Mouse (Mus musculus): ENCODE data around the gene Dclk1. TPM values are rescaled to one million over a fixed set of nuclear protein-coding genes. Genes with fewer than 3 reads are reported as not detected.

Dclk1 gene
- polyA plus RNA-seq, 1 experiment from 2014 or later, result 30.0 TPM

DNA sequence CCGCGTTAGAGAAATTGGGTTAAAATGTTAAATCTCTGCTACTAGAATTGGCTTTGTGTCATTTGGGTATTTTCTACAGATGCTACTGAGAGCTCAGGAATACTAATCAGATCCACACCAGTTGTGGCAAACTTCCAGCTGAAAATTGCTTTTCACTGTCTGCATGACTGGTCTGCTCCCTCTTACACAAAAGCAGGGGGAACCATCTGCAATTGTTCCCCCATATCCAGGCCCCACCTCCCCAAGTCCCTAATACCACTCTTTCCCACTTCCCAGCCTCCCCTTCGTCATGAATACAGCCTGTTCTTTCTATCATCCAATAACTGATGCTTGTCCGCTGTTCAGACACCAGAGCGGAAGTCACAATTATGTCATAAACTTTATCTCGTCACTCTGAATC lies 27.8 kb upstream of the Dclk1 start:
- no peak for ATAC-seq (ENCODE audit: low FRiP score, low TSS enrichment)
- no peak overlapping the region for H3K9ac ChIP-seq (replicated peaks; ENCODE audit: low read length)
- H3K27me3 ChIP-seq (ENCODE audit: insufficient read depth, low read length), result no peaks in the 10 kb centered on the region
- H3K9me3 ChIP-seq (ENCODE audit: low read length), result no peaks in the 10 kb centered on the region
- no peaks in the 10 kb centered on the region for H3K36me3 ChIP-seq (ENCODE audit: insufficient read depth, low read length)
- H3K4me2 ChIP-seq (replicated peaks; ENCODE audit: low read depth, low read length), result no peak overlapping the region
- H3K4me1 ChIP-seq (ENCODE audit: insufficient read depth, low read length), result peaks cover 9% of the 10 kb centered on the region; the same call in 1 of the 2 replicates
- no peak overlapping the region for H3K27ac ChIP-seq (ENCODE audit: low read length)
- 60% methylated on average over 6 of the region's 6 CpGs for WGBS
- no peak overlapping the region for H3K4me3 ChIP-seq (ENCODE audit: low read length)

DNA sequence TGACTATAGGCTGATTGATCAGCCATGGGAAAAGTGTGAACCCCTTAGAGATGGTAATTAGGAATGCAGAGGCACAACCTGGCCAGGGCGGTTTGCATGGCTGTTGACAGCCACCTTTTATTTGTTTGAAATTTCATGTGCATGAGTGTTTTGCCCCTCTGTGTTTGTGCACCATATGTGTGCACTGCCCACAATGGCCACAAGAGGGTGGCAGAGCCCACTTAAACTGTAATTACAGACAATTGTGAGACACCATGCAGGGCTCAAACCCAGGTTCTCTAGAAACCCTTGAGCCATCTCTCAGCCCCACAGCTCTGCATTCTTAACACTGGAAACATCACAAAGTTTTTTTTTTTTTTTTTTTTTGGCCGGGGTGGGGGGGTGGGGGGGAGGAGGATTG lies 19.7 kb upstream of the Dclk1 start:
- Histone ChIP-seq H3K4me1 (ENCODE audit: insufficient read depth, low read length) (peaks cover 3% of the 10 kb centered on the region; the same call in 1 of the 2 replicates), H3K4me2 (replicated peaks; ENCODE audit: low read depth, low read length) (no peak overlapping the region), H3K9me3 (ENCODE audit: low read length) (peaks cover 11% of the 10 kb centered on the region), H3K27ac (ENCODE audit: low read length) (no peak overlapping the region), H3K9ac (replicated peaks; ENCODE audit: low read length) (no peak overlapping the region), H3K4me3 (ENCODE audit: low read length) (no peak overlapping the region), H3K27me3 (ENCODE audit: insufficient read depth, low read length) (no peaks in the 10 kb centered on the region), H3K36me3 (ENCODE audit: insufficient read depth, low read length) (no peaks in the 10 kb centered on the region)
- no peak for ATAC-seq (ENCODE audit: low FRiP score, low TSS enrichment)
- 89% methylated on average over 2 of the region's 2 CpGs for WGBS

DNA sequence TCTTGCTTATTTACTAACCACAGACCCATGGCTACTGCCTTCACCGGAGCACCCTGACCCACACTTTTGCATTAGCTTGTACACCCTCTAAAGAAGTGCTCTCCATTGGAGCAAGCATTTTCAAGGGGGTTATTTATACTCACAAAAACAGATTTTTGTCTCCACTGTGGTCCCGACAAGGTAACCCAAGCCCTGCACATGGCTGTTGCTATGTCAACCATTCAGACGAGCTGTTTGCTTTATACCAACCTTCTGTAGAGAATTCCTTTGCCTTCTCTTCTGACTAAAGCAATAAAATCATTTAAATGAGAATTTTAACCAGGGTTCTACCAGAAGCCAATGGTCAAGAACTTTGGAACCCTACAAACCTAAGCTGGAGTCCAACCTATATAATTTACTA lies 18.3 kb upstream of the Dclk1 start:
- 70% methylated on average over 3 of the region's 3 CpGs for WGBS
- H3K4me1 ChIP-seq (ENCODE audit: insufficient read depth, low read length), result peaks cover 3% of the 10 kb centered on the region; the same call in 1 of the 2 replicates
- no peaks in the 10 kb centered on the region for H3K27me3 ChIP-seq (ENCODE audit: insufficient read depth, low read length)
- no peak for ATAC-seq (ENCODE audit: low FRiP score, low TSS enrichment)
- H3K9ac ChIP-seq (replicated peaks; ENCODE audit: low read length), result no peak overlapping the region
- H3K36me3 ChIP-seq (ENCODE audit: insufficient read depth, low read length), result no peaks in the 10 kb centered on the region
- H3K27ac ChIP-seq (ENCODE audit: low read length), result no peak overlapping the region
- H3K9me3 ChIP-seq (ENCODE audit: low read length), result peaks cover 11% of the 10 kb centered on the region
- no peak overlapping the region for H3K4me3 ChIP-seq (ENCODE audit: low read length)
- no peak overlapping the region for H3K4me2 ChIP-seq (replicated peaks; ENCODE audit: low read depth, low read length)

DNA sequence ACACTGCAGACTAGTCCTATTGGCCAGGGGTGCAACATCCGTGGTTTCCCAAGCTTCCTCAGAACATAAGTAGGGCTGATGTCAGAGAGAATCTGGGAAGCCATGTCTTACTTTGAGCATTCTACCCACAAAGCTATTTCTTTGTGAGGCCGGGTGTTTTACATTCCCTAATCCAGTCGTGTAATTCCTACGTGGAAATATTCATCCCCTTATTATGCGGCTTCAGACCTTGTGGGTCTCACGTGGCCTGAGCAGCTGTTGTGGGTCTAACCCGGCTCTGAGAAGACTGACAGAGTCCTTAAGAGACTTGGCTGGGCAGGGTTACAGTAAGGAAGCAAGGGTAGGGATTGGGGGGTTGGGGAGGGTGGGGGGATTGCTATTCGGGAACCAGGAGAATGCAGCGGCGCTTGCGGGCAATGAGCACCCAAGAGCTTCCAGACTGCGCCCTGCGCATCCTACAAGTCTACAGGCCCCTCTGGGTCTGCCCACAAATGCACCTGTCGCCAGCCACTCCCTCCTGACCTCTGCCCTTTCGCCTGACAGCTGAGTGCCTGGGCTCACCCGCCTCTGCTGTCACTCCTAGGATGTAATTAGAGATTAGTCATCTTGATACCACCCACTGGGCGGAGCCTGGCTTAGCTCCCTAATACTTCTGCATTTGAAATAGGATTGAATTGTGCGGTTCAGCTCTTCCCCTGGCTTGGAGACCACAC lies 15.5 kb upstream of the Dclk1 start:
- Histone ChIP-seq H3K4me1 (ENCODE audit: insufficient read depth, low read length) (peaks cover 3% of the 10 kb centered on the region; the same call in 1 of the 2 replicates), H3K36me3 (ENCODE audit: insufficient read depth, low read length) (no peaks in the 10 kb centered on the region), H3K9me3 (ENCODE audit: low read length) (peaks cover 7% of the 10 kb centered on the region), H3K9ac (replicated peaks; ENCODE audit: low read length) (no peak overlapping the region), H3K27ac (ENCODE audit: low read length) (no peak overlapping the region), H3K4me2 (replicated peaks; ENCODE audit: low read depth, low read length) (peak overlapping the region; percentile 36), H3K4me3 (ENCODE audit: low read length) (no peak overlapping the region), H3K27me3 (ENCODE audit: insufficient read depth, low read length) (no peaks in the 10 kb centered on the region)
- WGBS, result 30% methylated on average over 18 of the region's 18 CpGs
- peak; percentile 84 for ATAC-seq (ENCODE audit: low FRiP score, low TSS enrichment)

DNA sequence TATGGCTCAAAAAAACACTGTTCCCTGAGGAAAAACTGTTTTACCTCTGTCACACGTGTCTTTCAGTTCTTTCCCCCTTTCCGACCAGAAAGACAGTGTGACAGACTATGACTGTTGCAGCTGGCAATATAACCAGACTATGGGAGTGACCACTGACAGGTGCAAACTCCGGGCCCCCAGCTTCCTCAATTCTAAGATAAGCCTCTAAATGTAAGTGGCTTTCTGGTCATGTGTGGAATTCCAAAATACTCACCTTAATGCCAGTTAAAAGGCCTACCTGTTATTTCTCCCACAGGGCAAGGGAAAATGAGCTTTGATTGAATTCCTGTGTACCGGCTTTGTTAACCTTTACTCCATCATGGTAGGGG lies 15.0 kb upstream of the Dclk1 start:
- ATAC-seq (ENCODE audit: low FRiP score, low TSS enrichment), result no peak; the same call in 1 of the 2 replicates
- H3K4me2 ChIP-seq (replicated peaks; ENCODE audit: low read depth, low read length), result peak overlapping the region; percentile 36; the same call in 1 of the 2 replicates
- 29% methylated on average over 4 of the region's 4 CpGs for WGBS

DNA sequence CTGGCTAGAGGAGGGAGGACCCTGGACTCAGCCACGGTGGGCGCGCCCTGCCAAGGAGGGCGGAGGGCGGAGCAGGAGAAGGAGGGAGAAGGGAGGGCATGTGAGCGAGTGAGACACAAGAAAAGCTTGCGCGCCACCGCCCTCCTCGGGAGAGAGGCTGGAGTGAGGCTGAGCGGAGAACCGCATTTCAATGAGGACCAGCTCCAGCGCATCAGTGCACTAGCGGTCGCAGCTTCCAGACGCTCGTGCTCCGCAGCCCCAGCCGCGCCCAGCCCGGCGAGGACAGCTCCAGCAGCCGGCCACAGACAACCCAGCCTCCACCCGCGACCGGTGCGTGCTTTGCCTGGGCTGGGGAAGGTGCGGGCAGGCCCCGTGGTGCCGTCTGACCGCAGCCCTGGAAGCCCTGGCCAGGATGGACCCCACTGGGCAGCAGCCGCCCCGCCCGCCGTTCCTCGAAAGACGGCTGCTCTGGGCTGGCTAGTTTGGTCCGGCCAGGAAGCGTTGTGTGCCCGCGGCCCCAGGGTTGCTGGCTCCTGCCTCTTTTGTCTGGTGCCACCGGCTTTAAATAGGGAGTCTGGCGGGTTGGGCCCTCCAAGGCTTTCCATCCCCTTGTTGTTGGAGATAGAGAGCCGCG lies 375 bp downstream of the Dclk1 start:
- Histone ChIP-seq H3K9me3 (ENCODE audit: low read length) (no peaks in the 10 kb centered on the region), H3K9ac (replicated peaks; ENCODE audit: low read length) (peak overlapping the region; percentile 61), H3K4me1 (ENCODE audit: insufficient read depth, low read length) (peaks cover 6% of the 10 kb centered on the region; the same call in 1 of the 2 replicates), H3K4me2 (replicated peaks; ENCODE audit: low read depth, low read length) (peak overlapping the region; percentile 92), H3K4me3 (ENCODE audit: low read length) (peak overlapping the region; percentile 59), H3K27me3 (ENCODE audit: insufficient read depth, low read length) (peaks cover 2% of the 10 kb centered on the region; the same call in 1 of the 2 replicates), H3K36me3 (ENCODE audit: insufficient read depth, low read length) (no peaks in the 10 kb centered on the region), H3K27ac (ENCODE audit: low read length) (no peak overlapping the region)
- WGBS, result 0% methylated on average over 43 of the region's 45 CpGs
- ATAC-seq (ENCODE audit: low FRiP score, low TSS enrichment), result peak; percentile 96

More for the DNA sequence above, 15.0 kb upstream of the Dclk1 start:
- Histone ChIP-seq H3K27me3 (ENCODE audit: insufficient read depth, low read length) (no peaks in the 10 kb centered on the region), H3K36me3 (ENCODE audit: insufficient read depth, low read length) (no peaks in the 10 kb centered on the region), H3K27ac (ENCODE audit: low read length) (no peak overlapping the region), H3K4me3 (ENCODE audit: low read length) (no peak overlapping the region), H3K9ac (replicated peaks; ENCODE audit: low read length) (no peak overlapping the region), H3K4me1 (ENCODE audit: insufficient read depth, low read length) (peaks cover 3% of the 10 kb centered on the region; the same call in 1 of the 2 replicates), H3K9me3 (ENCODE audit: low read length) (peaks cover 5% of the 10 kb centered on the region; the same call in 1 of the 2 replicates)

DNA sequence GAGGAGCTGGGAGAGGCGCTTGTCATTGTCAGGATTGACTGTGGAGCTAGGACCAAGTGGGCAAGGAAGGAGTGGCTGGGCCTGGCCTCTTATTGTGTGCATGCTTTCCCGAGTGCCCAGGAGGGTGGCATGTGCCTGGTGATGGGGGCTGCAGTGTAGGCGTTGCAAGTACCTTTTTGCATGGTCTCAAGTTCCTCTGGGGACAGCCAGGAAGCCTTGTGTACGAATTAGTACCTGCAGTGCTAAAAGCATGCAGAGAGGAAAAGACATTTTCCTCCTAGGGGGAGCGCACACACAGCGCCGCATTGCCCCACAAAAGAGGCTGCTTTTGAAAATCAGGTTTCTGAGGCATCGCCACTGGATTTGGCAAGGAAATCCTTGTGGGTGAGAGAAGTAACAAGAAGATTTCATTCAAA lies 900 bp downstream of the Dclk1 start:
- WGBS, result 2% methylated on average over 8 of the region's 8 CpGs
- H3K36me3 ChIP-seq (ENCODE audit: insufficient read depth, low read length), result 0 out of 2 replicates have a peak, but pooled peaks cover under 1% of the 10 kb centered on the region
- no peaks in the 10 kb centered on the region for H3K9me3 ChIP-seq (ENCODE audit: low read length)
- H3K4me1 ChIP-seq (ENCODE audit: insufficient read depth, low read length), result peaks cover 6% of the 10 kb centered on the region; the same call in 1 of the 2 replicates
- H3K4me3 ChIP-seq (ENCODE audit: low read length), result peak overlapping the region; percentile 59
- no peak overlapping the region for H3K27ac ChIP-seq (ENCODE audit: low read length)
- ATAC-seq (ENCODE audit: low FRiP score, low TSS enrichment), result peak; percentile 53
- H3K4me2 ChIP-seq (replicated peaks; ENCODE audit: low read depth, low read length), result peak overlapping the region; percentile 92
- peaks cover 2% of the 10 kb centered on the region; the same call in 1 of the 2 replicates for H3K27me3 ChIP-seq (ENCODE audit: insufficient read depth, low read length)
- peak overlapping the region; percentile 61 for H3K9ac ChIP-seq (replicated peaks; ENCODE audit: low read length)

DNA sequence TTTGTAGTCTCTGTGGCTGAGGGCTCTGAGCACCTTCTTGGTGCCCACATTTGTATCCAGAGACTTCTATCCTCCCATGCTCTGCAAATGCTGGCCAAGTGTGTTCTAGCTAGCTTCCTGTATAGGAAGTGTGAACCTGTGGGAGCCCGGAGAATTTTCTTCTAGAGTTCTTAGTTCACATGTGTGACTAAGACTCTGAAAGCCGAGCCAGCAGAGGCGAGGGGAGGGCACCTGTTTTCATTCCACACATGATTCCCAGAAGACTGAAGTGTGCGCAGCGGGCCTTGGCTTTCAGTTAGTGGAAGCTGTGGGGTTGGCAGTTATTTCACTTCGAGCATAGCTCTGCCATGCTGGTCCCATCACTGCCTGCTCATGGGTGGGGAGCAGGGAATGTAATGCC lies 1.9 kb downstream of the Dclk1 start:
- H3K9me3 ChIP-seq (ENCODE audit: low read length), result no peaks in the 10 kb centered on the region
- 0 out of 2 replicates have a peak overlapping the region, but pooled peaks have one; percentile 92 for H3K4me2 ChIP-seq (replicated peaks; ENCODE audit: low read depth, low read length)
- peaks cover 2% of the 10 kb centered on the region; the same call in 1 of the 2 replicates for H3K27me3 ChIP-seq (ENCODE audit: insufficient read depth, low read length)
- 73% methylated on average over 6 of the region's 6 CpGs for WGBS
- no peak for ATAC-seq (ENCODE audit: low FRiP score, low TSS enrichment)
- H3K36me3 ChIP-seq (ENCODE audit: insufficient read depth, low read length), result 0 out of 2 replicates have a peak, but pooled peaks cover 3% of the 10 kb centered on the region
- H3K27ac ChIP-seq (ENCODE audit: low read length), result no peak overlapping the region
- H3K4me3 ChIP-seq (ENCODE audit: low read length), result no peak overlapping the region
- peaks cover 6% of the 10 kb centered on the region; the same call in 1 of the 2 replicates for H3K4me1 ChIP-seq (ENCODE audit: insufficient read depth, low read length)
- H3K9ac ChIP-seq (replicated peaks; ENCODE audit: low read length), result no peak overlapping the region

DNA sequence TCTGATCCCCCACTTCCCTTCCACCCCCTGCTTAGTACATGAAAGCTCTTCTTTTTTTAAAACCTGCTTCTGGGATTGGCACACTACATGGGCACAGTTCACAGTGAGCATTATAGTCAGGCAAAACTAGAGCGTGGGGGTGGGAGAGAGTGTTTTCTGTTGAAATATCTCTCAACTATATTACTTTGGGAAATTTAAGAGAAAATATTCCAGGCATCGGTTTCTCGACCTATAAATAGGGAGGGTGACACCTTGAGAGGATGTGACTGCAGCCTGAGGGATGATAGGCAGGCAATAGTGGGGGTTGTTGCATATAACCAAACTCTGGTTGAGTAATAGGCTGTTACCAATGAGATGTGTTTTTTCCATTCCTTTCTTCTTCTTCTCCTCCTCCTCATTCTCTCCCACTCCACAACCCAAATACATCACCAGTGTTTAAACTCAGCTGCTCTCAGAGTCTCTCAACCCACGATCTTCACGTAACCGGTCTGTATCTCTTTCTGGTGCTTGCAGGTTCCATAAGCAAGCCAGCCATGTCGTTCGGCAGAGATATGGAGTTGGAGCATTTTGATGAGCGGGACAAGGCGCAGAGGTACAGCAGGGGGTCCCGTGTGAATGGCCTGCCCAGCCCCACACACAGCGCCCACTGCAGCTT lies 4.6 kb downstream of the Dclk1 start:
- Histone ChIP-seq H3K9me3 (ENCODE audit: low read length) (no peaks in the 10 kb centered on the region), H3K9ac (replicated peaks; ENCODE audit: low read length) (no peak overlapping the region), H3K4me1 (ENCODE audit: insufficient read depth, low read length) (peaks cover 6% of the 10 kb centered on the region; the same call in 1 of the 2 replicates), H3K36me3 (ENCODE audit: insufficient read depth, low read length) (0 out of 2 replicates have a peak, but pooled peaks cover 3% of the 10 kb centered on the region), H3K27me3 (ENCODE audit: insufficient read depth, low read length) (peaks cover 2% of the 10 kb centered on the region; the same call in 1 of the 2 replicates), H3K4me2 (replicated peaks; ENCODE audit: low read depth, low read length) (no peak overlapping the region), H3K27ac (ENCODE audit: low read length) (no peak overlapping the region), H3K4me3 (ENCODE audit: low read length) (no peak overlapping the region)
- 90% methylated on average over 12 of the region's 12 CpGs for WGBS
- ATAC-seq (ENCODE audit: low FRiP score, low TSS enrichment), result no peak
